Mouse (Mus musculus): ENCODE measurements at regions not wholly inside any gene's neighbourhood (a gene's known extent, or its start where the extent isn't known, plus 50 kb on each side); places are given as distances from the start of the nearest gene placed in this dataset.

- peak; percentile 74; the same call in 1 of the 2 replicates for ATAC-seq
- 80% methylated on average over 4 of the region's 4 CpGs for WGBS
Measured at GRCm38 (mm10) chr1:71881191-71881590, 228.2 kb upstream of the Fn1 start.

GRCm38 (mm10) chr1:71880480-71880879 is 227.5 kb upstream of the Fn1 start:
- 65% methylated on average over 6 of the region's 6 CpGs for WGBS

More at GRCm38 (mm10) chr1:71881191-71881590, 228.2 kb upstream of the Fn1 start:
- H3K9ac ChIP-seq, result no peak overlapping the region
- H3K4me2 ChIP-seq, result no peak overlapping the region
- H3K4me1 ChIP-seq, result 0 out of 2 replicates have a peak, but pooled peaks cover 8% of the 10 kb centered on the region
- no peak overlapping the region for H3K27ac ChIP-seq
- no peak overlapping the region for H3K4me3 ChIP-seq
- no peaks in the 10 kb centered on the region for H3K36me3 ChIP-seq (ENCODE audit: poor library complexity, severe bottlenecking)
- no peaks in the 10 kb centered on the region for H3K9me3 ChIP-seq (replicated peaks)
- H3K27me3 ChIP-seq, result no peaks in the 10 kb centered on the region

GRCm38 (mm10) chr1:71876712-71877401 is 223.9 kb upstream of the Fn1 start:
- no peaks in the 10 kb centered on the region for H3K36me3 ChIP-seq (ENCODE audit: poor library complexity, severe bottlenecking)
- no peak overlapping the region for H3K4me3 ChIP-seq
- no peak overlapping the region for H3K9ac ChIP-seq
- H3K9me3 ChIP-seq (replicated peaks), result no peaks in the 10 kb centered on the region
- no peak for ATAC-seq
- H3K27ac ChIP-seq, result no peak overlapping the region
- no peak overlapping the region for H3K4me2 ChIP-seq
- 86% methylated on average over 9 of the region's 9 CpGs for WGBS
- 0 out of 2 replicates have a peak, but pooled peaks cover 5% of the 10 kb centered on the region for H3K4me1 ChIP-seq
- H3K27me3 ChIP-seq, result no peaks in the 10 kb centered on the region

More at GRCm38 (mm10) chr1:71880480-71880879, 227.5 kb upstream of the Fn1 start:
- Histone ChIP-seq H3K9ac (no peak overlapping the region), H3K27me3 (no peaks in the 10 kb centered on the region), H3K4me2 (no peak overlapping the region), H3K4me3 (no peak overlapping the region), H3K9me3 (replicated peaks) (no peaks in the 10 kb centered on the region), H3K36me3 (ENCODE audit: poor library complexity, severe bottlenecking) (no peaks in the 10 kb centered on the region), H3K27ac (no peak overlapping the region), H3K4me1 (0 out of 2 replicates have a peak, but pooled peaks cover 5% of the 10 kb centered on the region)
- ATAC-seq, result no peak

GRCm38 (mm10) chr1:71874037-71874436 is 221.0 kb upstream of the Fn1 start:
- no peak overlapping the region for H3K9ac ChIP-seq
- no peak for ATAC-seq
- 83% methylated on average over 2 of the region's 2 CpGs for WGBS
- H3K4me1 ChIP-seq, result no peaks in the 10 kb centered on the region
- H3K27me3 ChIP-seq, result no peaks in the 10 kb centered on the region
- H3K4me3 ChIP-seq, result no peak overlapping the region
- no peaks in the 10 kb centered on the region; the same call in 1 of the 2 replicates for H3K9me3 ChIP-seq (replicated peaks)
- no peaks in the 10 kb centered on the region for H3K36me3 ChIP-seq (ENCODE audit: poor library complexity, severe bottlenecking)
- no peak overlapping the region for H3K27ac ChIP-seq
- H3K4me2 ChIP-seq, result no peak overlapping the region

DNA sequence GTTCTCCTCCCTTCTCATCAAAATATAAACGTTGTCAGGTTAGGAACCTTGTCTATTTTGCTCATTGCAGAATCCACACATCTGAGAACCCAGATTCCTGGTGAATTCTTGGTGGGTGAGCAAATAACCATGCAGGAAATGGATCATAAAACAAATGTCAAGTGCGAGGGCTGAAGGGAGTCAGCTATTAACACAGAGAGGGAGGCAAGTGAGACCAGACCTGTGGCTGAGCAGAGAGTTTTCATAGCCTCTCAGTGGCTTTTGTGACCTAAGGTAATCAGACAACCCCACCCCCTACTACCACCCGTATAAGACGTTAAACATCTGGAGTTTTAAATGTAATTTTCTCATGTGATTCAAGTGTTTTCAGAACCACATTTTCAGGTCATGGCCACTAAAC is 212.7 kb upstream of the Fn1 start:
- Histone ChIP-seq H3K4me3 (no peak overlapping the region), H3K27ac (no peak overlapping the region), H3K4me1 (no peaks in the 10 kb centered on the region), H3K9me3 (replicated peaks) (no peaks in the 10 kb centered on the region; the same call in 1 of the 2 replicates), H3K36me3 (ENCODE audit: poor library complexity, severe bottlenecking) (no peaks in the 10 kb centered on the region), H3K27me3 (no peaks in the 10 kb centered on the region), H3K9ac (no peak overlapping the region), H3K4me2 (no peak overlapping the region)
- no peak for ATAC-seq
- 80% methylated on average over 4 of the region's 4 CpGs for WGBS

GRCm38 (mm10) chr1:71864749-71865148 is 211.7 kb upstream of the Fn1 start:
- H3K27me3 ChIP-seq, result no peaks in the 10 kb centered on the region
- no peaks in the 10 kb centered on the region for H3K4me1 ChIP-seq
- WGBS, result 76% methylated on average over 9 of the region's 9 CpGs
- no peak overlapping the region for H3K4me3 ChIP-seq
- H3K9me3 ChIP-seq (replicated peaks), result no peaks in the 10 kb centered on the region
- H3K36me3 ChIP-seq (ENCODE audit: poor library complexity, severe bottlenecking), result no peaks in the 10 kb centered on the region
- no peak overlapping the region for H3K4me2 ChIP-seq
- no peak for ATAC-seq
- H3K9ac ChIP-seq, result no peak overlapping the region
- H3K27ac ChIP-seq, result no peak overlapping the region

- H3K4me2 ChIP-seq, result no peak overlapping the region
- H3K4me1 ChIP-seq, result no peaks in the 10 kb centered on the region
- 96% methylated on average over 2 of the region's 2 CpGs for WGBS
- no peak overlapping the region for H3K27ac ChIP-seq
- H3K27me3 ChIP-seq, result no peaks in the 10 kb centered on the region
- no peak for ATAC-seq
- H3K4me3 ChIP-seq, result no peak overlapping the region
- no peaks in the 10 kb centered on the region for H3K36me3 ChIP-seq (ENCODE audit: poor library complexity, severe bottlenecking)
- no peaks in the 10 kb centered on the region for H3K9me3 ChIP-seq (replicated peaks)
- no peak overlapping the region for H3K9ac ChIP-seq
Measured at GRCm38 (mm10) chr1:71853212-71853611, 200.2 kb upstream of the Fn1 start.

DNA sequence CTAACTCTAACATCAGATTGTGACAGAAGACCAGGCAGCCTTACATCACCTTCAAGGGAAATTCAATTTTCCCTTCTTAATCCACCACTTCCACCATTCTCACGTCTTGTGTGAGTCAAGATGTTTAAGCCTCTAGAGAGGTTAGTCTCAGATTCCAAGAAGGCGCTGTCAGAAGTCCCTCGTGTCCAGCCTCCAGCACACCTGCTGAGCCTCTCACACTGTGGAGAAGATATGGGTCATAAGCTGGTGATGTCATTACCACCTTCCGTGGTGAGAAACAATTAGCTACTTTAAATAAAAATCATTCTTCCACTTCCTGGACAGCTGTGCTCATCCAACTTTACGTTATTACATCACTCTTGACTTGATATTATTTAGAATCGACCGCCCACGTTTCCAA is 198.3 kb upstream of the Fn1 start:
- Histone ChIP-seq H3K27ac (no peak overlapping the region), H3K4me1 (no peaks in the 10 kb centered on the region), H3K27me3 (no peaks in the 10 kb centered on the region), H3K36me3 (ENCODE audit: poor library complexity, severe bottlenecking) (no peaks in the 10 kb centered on the region), H3K4me3 (no peak overlapping the region), H3K9me3 (replicated peaks) (no peaks in the 10 kb centered on the region), H3K4me2 (no peak overlapping the region), H3K9ac (no peak overlapping the region)
- 86% methylated on average over 8 of the region's 8 CpGs for WGBS
- ATAC-seq, result no peak

DNA sequence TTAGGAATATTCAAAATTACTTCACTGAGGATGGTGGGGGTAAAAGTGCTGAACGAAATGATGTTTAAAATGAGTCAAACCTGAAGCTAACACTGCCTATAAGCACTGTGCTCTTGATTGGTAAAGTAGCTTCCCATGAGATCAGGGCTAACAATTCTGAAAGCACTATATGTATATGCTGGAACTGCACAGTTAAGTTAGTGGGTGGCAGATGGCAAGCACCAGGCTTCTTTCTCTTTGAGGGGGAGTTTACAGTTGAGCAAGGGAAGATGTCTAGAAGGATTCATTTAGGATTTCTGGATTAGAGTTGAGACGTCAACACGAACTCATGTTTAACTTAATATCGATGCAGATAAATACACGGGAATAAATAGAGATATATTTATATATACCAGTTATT is 195.7 kb upstream of the Fn1 start:
- Histone ChIP-seq H3K4me3 (no peak overlapping the region), H3K9me3 (replicated peaks) (no peaks in the 10 kb centered on the region), H3K4me2 (no peak overlapping the region), H3K4me1 (no peaks in the 10 kb centered on the region), H3K27me3 (no peaks in the 10 kb centered on the region), H3K36me3 (ENCODE audit: poor library complexity, severe bottlenecking) (no peaks in the 10 kb centered on the region), H3K9ac (no peak overlapping the region), H3K27ac (no peak overlapping the region)
- WGBS, result 94% methylated on average over 5 of the region's 5 CpGs
- ATAC-seq, result no peak

DNA sequence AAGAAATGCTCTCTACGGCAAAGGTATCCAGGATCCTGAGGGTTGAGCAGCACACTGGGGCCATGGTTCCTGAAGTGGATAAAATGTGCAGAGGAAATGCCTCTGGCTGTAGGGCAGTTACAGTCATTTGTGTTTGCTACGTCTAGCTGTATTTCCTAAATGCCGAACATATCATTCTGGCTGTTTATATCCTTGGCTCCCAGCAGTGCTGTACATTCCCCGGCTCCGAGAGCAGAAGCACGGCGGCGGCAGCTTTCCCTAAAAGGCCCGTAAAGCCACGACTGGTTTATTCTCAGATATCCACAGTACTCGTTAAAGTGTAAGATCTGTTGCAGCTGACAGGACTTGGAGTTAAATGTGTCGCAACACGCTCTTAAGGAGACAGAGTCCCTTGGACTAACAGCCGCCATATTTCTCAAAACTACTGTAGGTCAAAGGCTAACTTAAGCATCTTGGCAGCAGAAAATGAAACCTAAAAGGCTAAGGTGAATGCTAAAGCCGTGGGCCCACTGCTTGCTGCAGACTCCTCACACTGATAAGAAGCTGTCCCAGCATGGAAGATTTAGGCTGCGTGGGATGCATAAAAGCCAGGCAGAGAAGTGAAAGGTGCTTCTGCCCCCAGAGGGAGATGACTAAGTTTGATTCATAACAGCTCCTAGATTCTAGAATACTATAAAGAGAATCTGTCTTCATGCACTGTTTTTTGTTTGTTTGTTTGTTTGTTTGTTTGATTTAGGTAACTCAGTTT is 192.1 kb upstream of the Fn1 start:
- no peak overlapping the region for H3K4me2 ChIP-seq
- no peak overlapping the region for H3K27ac ChIP-seq
- WGBS, result 84% methylated on average over 16 of the region's 16 CpGs
- no peak overlapping the region for H3K9ac ChIP-seq
- H3K36me3 ChIP-seq (ENCODE audit: poor library complexity, severe bottlenecking), result no peaks in the 10 kb centered on the region
- no peaks in the 10 kb centered on the region; the same call in 1 of the 2 replicates for H3K9me3 ChIP-seq (replicated peaks)
- H3K4me1 ChIP-seq, result no peaks in the 10 kb centered on the region
- H3K27me3 ChIP-seq, result no peaks in the 10 kb centered on the region
- H3K4me3 ChIP-seq, result no peak overlapping the region
- no peak for ATAC-seq

DNA sequence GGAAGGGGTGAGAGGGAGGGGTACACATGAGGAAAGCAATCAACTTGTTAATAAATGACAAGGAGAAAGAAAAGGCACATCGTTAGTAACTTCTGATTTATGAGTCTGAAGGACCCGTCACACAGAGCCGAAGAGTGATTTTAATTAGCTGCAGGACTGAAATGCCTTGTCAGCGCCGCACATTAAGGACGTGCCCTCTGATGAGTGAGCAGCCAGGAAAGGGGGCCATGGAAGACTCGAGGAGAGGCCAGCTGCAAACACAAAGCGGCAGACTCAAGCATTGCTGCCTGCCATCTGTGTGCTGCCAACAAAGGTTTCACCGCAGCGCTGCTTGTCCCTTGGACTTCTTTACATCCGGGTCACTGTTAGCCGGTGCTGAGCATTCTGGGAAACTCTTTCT is 184.8 kb upstream of the Fn1 start:
- peak; percentile 93 for ATAC-seq
- no peaks in the 10 kb centered on the region for H3K36me3 ChIP-seq (ENCODE audit: poor library complexity, severe bottlenecking)
- H3K27ac ChIP-seq, result peak overlapping the region; percentile 31
- H3K9me3 ChIP-seq (replicated peaks), result no peaks in the 10 kb centered on the region; the same call in 1 of the 2 replicates
- no peaks in the 10 kb centered on the region for H3K27me3 ChIP-seq
- H3K4me3 ChIP-seq, result no peak overlapping the region
- WGBS, result 21% methylated on average over 12 of the region's 12 CpGs
- H3K9ac ChIP-seq, result no peak overlapping the region
- H3K4me2 ChIP-seq, result peak overlapping the region; percentile 50
- peaks cover 8% of the 10 kb centered on the region; the same call in 1 of the 2 replicates for H3K4me1 ChIP-seq

DNA sequence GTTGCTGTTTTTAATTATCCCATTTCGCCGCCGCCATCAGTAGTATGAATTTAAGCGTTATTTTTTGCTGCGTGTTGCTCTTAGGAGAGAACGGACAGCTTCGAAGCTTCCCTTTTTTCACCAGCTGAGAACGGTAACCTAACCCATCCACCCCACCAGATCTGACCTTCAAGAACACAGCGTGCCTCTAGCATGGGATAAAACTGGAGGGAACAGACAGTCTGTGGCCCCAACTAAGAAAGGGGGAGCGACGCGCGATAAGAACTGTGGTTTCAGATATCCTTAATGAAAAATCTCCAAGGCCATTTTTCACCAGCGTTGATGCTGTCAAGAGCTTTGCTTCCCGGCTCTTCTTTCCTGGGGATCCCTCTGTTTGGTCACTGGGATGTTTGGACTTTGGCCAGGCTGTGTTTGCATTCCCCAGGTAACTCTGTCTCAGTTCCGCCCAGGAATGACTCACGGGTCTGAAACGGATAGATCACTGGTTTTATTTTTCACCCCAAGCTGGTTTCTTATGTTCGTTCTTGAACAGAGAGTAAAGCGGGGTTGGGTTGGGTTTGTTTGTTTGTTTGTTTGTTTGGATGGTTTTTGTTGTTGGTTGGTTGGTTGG is 184.1 kb upstream of the Fn1 start:
- ATAC-seq, result no peak
- Histone ChIP-seq H3K27ac (no peak overlapping the region), H3K27me3 (no peaks in the 10 kb centered on the region), H3K4me3 (no peak overlapping the region), H3K4me2 (no peak overlapping the region), H3K4me1 (peaks cover 8% of the 10 kb centered on the region; the same call in 1 of the 2 replicates), H3K9ac (no peak overlapping the region), H3K36me3 (ENCODE audit: poor library complexity, severe bottlenecking) (no peaks in the 10 kb centered on the region), H3K9me3 (replicated peaks) (no peaks in the 10 kb centered on the region; the same call in 1 of the 2 replicates)
- WGBS, result 83% methylated on average over 20 of the region's 20 CpGs
